Mouse (Mus musculus) kidney, postnatal 25 days (tissue): ENCODE data around the gene Smok2a.
"Not testable (repeated sequence)": the region's sequence is repeated elsewhere in the genome, so short reads cannot be mapped to it uniquely, and the experiment has no call there.

ENCODE experiments used
- DNase-seq, 2 experiments: peaks; one replicate each; pipeline ENCODE4 v3.0.0; 2021; ENCODE audit warnings: mixed read lengths in 2 of 2

Gene Smok2a

GRCm38 (mm10) chr17:13215595-13215994, 5.4 kb upstream of the Smok2a start:
- no peak for DNase-seq

DNA sequence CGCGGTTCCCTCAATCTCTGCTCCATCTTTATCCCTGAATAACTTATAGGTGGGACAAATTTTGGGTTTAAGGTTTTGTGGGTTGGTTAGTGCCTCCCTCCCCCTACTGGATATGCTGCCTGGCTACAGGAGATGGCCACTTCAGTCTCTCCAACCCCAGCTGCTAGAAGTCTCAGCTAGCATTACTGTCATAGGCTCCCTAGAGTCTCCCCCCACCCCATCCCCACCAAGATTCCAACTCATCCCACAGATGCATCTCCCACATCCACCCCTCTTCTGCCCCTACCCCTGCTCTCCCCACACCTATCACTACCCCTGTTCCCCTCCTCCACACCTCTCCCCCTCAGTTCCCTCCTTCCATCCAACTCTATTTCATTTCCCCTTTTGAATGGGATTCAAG, 933 bp downstream of the Smok2a start:
- peak in 1 of 2 experiments; percentile 14 for DNase-seq

- not testable (repeated sequence) for DNase-seq
Observed at GRCm38 (mm10) chr17:13229957-13230356, 9.0 kb downstream of the Smok2a start, which contains the start of gene Smok2b. Gene Smok2b (plus strand): TSS chr17:13230257.

DNA sequence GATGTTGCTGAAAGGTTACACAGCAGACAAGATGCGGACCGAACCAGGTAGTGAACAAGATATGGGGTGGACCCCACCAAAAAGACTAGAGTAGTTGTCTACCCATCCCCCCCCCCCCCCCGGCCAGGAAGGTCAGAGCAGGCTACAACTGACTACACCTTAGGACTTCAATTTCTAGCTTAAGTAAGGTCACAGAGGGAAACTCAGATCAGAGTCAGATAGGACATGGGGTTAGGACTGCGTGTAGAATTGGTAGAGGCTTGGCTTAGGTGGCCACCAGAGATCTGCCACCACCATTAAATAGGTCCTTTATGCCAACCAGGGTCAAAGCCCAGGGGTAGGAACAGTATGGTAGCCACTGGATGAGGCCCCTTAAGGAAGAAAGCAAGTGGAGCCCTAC, 18.5 kb downstream of the Smok2a start:
- not testable (repeated sequence) for DNase-seq

DNA sequence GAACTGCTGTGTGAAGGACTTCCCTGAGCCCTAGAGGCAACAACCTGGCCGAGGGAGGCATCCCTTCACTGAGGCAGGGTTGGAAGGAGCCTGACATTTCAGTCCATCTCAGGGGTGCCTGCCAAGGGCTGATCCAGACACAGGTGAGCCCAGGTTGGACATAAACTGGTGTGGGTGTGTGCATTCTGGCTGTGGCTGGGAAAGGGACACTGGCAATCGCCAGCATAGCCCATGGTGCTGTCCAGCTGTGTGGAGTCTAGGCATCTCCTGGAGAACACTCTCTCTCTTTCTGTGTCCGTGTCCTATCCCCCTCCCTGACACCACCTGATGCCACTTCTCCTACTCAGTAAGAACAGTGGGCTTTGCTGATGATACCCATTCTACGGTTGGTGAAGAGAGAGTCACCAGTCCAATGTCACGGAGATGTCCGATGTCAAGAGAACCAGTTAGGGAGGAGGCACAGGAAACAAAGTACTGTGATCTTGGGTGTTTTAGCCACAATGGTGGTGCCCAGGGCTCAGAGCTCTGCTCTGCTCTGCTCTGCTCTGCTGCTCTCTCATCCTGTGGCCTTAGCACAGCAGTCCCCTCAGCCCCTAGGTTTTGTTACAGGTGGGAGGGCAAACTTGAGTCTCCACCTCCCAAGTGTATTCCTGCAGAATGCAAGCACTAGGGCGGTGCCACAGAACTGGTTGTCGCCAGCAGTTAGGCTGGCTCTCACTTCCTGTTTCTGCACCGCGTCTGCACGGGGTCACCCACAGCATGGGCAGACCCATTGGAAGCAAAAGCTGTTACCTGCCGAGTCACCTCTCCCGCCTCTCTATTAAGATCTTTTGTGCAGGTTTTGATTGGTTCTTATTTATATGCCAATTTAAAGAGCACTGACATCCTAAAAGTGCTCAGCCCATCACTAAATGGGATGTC, 20.1 kb downstream of the Smok2a start:
- DNase-seq: not testable (repeated sequence)

DNA sequence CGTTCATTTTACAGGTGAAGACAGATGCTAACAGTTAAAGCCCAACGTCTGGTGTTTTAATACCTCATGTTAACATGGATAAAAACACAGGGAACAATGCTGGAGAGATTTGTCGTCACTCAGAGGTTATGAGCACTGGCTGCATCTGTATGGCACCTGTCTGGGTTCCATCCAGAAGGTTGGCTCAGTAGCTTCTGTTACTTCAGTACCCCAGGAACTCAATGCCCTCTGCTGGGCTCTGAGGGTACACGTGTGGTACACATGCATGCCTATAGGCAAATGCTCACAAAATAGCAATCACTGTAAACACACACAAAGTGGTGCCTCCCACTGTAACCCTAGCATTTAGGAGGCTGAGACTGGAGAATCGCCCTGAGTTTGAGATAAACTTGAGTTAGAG, 33.8 kb downstream of the Smok2a start:
- not testable (repeated sequence) for DNase-seq
